9 mouse cellular contexts compared by ENCODE assay signal in genomic region chr8:92359833-92360082, GRCm38 (mm10). TPM values are rescaled to one million over a fixed set of nuclear protein-coding genes. Genes with fewer than 3 reads are reported as not detected.
A peak's percentile ranks its signal among the peaks of the same experiment; 100 is the strongest.
DNase-seq lines count a peak whose midpoint lies in the region; ATAC-seq and TF ChIP-seq lines count a peak whose summit lies in the region.
"Had no signal": no experiment of that assay in that cellular context is flagged by ENCODE, and none has a peak within 500 bp of the region (broad histone marks: within the 10 kb centered on the region; RNA-seq: fewer than 3 reads in every experiment).

No protein-coding gene starts in this region.

- H3K9ac ChIP-seq in ES-E14 (ENCODE audit: insufficient read depth, low read depth, low read length, poor library complexity, severe bottlenecking): no peak overlapping the region
- H3K9ac ChIP-seq in forebrain, postnatal 0 days: no peak overlapping the region
- H3K9ac ChIP-seq in limb, embryonic 15.5 days: peak overlapping the region; percentile 32
- H3K9ac ChIP-seq in neural tube, embryonic 12.5 days: peak overlapping the region; percentile 92

- no peaks in the 10 kb centered on the region for H3K9me3 ChIP-seq in heart, embryonic 10.5 days
- no peaks in the 10 kb centered on the region for H3K9me3 ChIP-seq in ES-E14 (ENCODE audit: control insufficient read depth, insufficient read depth, low read depth, low read length)
- no peaks in the 10 kb centered on the region for H3K9me3 ChIP-seq in forebrain, postnatal 0 days (ENCODE audit: low read length)
- no peaks in the 10 kb centered on the region for H3K9me3 ChIP-seq in limb, embryonic 15.5 days
- H3K9me3 ChIP-seq in neural tube, embryonic 12.5 days: no peaks in the 10 kb centered on the region

- in situ Hi-C loops in ES-E14 (cut with MboI; ENCODE audit: low sequenced_read_pairs in 2 of 2, unreplicated experiment in 2 of 2): loop anchor here (5.0 to 25.0 kb wide), 3 partner anchors 225 to 822 kb away; partner anchors contain the start of gene Irx3 (in 1 of the 2)

- no peak overlapping the region for H3K4me2 ChIP-seq in forebrain, postnatal 0 days (ENCODE audit: low read depth)
- peak overlapping the region; percentile 81 for H3K4me2 ChIP-seq in limb, embryonic 15.5 days
- H3K4me2 ChIP-seq in neural tube, embryonic 12.5 days (replicated peaks): peak overlapping the region; percentile 93

- H3K27ac ChIP-seq in heart, embryonic 10.5 days: peak overlapping the region; percentile 91
- H3K27ac ChIP-seq in ES-E14 (ENCODE audit: insufficient read depth, low read depth, low read length, poor library complexity, severe bottlenecking): no peak overlapping the region
- no peak overlapping the region for H3K27ac ChIP-seq in forebrain, postnatal 0 days (ENCODE audit: low read depth, low read length)
- peak overlapping the region; percentile 95 for H3K27ac ChIP-seq in limb, embryonic 15.5 days
- H3K27ac ChIP-seq in neural tube, embryonic 12.5 days: no peak overlapping the region

- DNase-seq in heart, embryonic 10.5 days (ENCODE audit: low spot score): no peak
- DNase-seq in heart, adult 8-10 months (ENCODE audit: low spot score): no peak
- no peak for DNase-seq in ES-E14 (ENCODE audit: low read depth, low spot score)
- peak; percentile 20 for DNase-seq in forebrain, postnatal 0 days
- DNase-seq in spleen, adult 12 weeks (ENCODE audit: low spot score): no peak
- no peak for DNase-seq in adrenal gland, adult 8-10 months

- peak; percentile 15; the same call in 1 of the 2 replicates for TF ChIP-seq CTCF in forebrain, postnatal 0 days (IDR thresholded peaks at IDR 0.05; ENCODE audit: low read depth)

- ATAC-seq in forebrain, postnatal 0 days: no peak
- ATAC-seq in limb, embryonic 15.5 days (ENCODE audit: insufficient number of reproducible peaks, low FRiP score, low TSS enrichment, low read depth): no peak
- no peak for ATAC-seq in neural tube, embryonic 12.5 days (ENCODE audit: low FRiP score, low read depth)

- peak overlapping the region; percentile 82 for H3K4me3 ChIP-seq in heart, embryonic 10.5 days
- peak overlapping the region; percentile 34 to 36; a peak in 2 of 4 replicates for H3K4me3 ChIP-seq in ES-E14 (ENCODE audit: insufficient read depth in 1 of 2, low read depth in 1 of 2, low read length in 2 of 2, poor library complexity in 1 of 2, severe bottlenecking in 1 of 2)
- no peak overlapping the region for H3K4me3 ChIP-seq in forebrain, postnatal 0 days (ENCODE audit: low read depth, low read length)
- H3K4me3 ChIP-seq in limb, embryonic 15.5 days: peak overlapping the region; percentile 78
- H3K4me3 ChIP-seq in neural tube, embryonic 12.5 days: peak overlapping the region; percentile 70

- peaks cover 15% of the 10 kb centered on the region; the same call in 1 of the 2 replicates for H3K36me3 ChIP-seq in heart, embryonic 10.5 days
- no peaks in the 10 kb centered on the region for H3K36me3 ChIP-seq in ES-E14 (ENCODE audit: control insufficient read depth, insufficient read depth, low read length, poor library complexity, severe bottlenecking)
- no peaks in the 10 kb centered on the region for H3K36me3 ChIP-seq in forebrain, postnatal 0 days (ENCODE audit: insufficient read depth)
- H3K36me3 ChIP-seq in limb, embryonic 15.5 days: no peaks in the 10 kb centered on the region
- H3K36me3 ChIP-seq in neural tube, embryonic 12.5 days: peaks cover 6% of the 10 kb centered on the region
- H3K36me3 ChIP-seq: G1E had no signal

- peaks cover 71% of the 10 kb centered on the region for H3K27me3 ChIP-seq in heart, embryonic 10.5 days (ENCODE audit: insufficient read depth, poor library complexity, severe bottlenecking)
- H3K27me3 ChIP-seq in forebrain, postnatal 0 days (ENCODE audit: insufficient read depth, low read length): peaks cover 67% of the 10 kb centered on the region
- peaks cover 77% of the 10 kb centered on the region for H3K27me3 ChIP-seq in limb, embryonic 15.5 days
- peaks cover 34% of the 10 kb centered on the region for H3K27me3 ChIP-seq in neural tube, embryonic 12.5 days (replicated peaks)

- H3K4me1 ChIP-seq in heart, embryonic 10.5 days: peaks cover 55% of the 10 kb centered on the region
- peaks cover 0 to 4% of the 10 kb centered on the region in 2 experiments; a peak in 2 of 4 replicates for H3K4me1 ChIP-seq in ES-E14 (ENCODE audit: control insufficient read depth in 2 of 2, insufficient read depth in 2 of 2, low read length in 2 of 2, poor library complexity in 1 of 2)
- H3K4me1 ChIP-seq in forebrain, postnatal 0 days (ENCODE audit: insufficient read depth): no peaks in the 10 kb centered on the region
- H3K4me1 ChIP-seq in limb, embryonic 15.5 days: peaks cover 59% of the 10 kb centered on the region
- peaks cover 63% of the 10 kb centered on the region for H3K4me1 ChIP-seq in neural tube, embryonic 12.5 days

- under 1% methylated on average over 21 of the region's 21 CpGs for WGBS in heart, embryonic 10.5 days
- WGBS in forebrain, postnatal 0 days: under 1% methylated on average over 21 of the region's 21 CpGs
- under 1% methylated on average over 21 of the region's 21 CpGs for WGBS in limb, embryonic 15.5 days
- under 1% methylated on average over 21 of the region's 21 CpGs for WGBS in neural tube, embryonic 12.5 days

TF ChIP-seq in ES-E14, 5 proteins besides CTCF, POLR2A, EP300 and RAD21:
- TF ChIP-seq ZNF384 (IDR thresholded peaks at IDR 0.05; ENCODE audit: low read depth, low read length) (no peak), CHD2 (IDR thresholded peaks at IDR 0.05; ENCODE audit: low read depth, low read length) (no peak), MAFK (IDR thresholded peaks at IDR 0.05; ENCODE audit: insufficient read depth, low read depth, low read length) (no peak), ZC3H11A (IDR thresholded peaks at IDR 0.05; ENCODE audit: borderline replicate concordance, low read depth, low read length) (no peak), HCFC1 (IDR thresholded peaks at IDR 0.05; ENCODE audit: borderline replicate concordance, insufficient read depth, low read length) (no peak)
TF ChIP-seq in ES-E14: peak in this region for 0.

RNA-seq across cellular contexts. Expression of gene Irx5, which starts 2.3 kb away (rescaled TPM):
- 13.2 and 13.7 TPM in 2 replicates for polyA plus RNA-seq in heart, embryonic 10.5 days (2016; fragmentation: Nextera tagmentation; extraction: Ambion mirVana)
- total RNA-seq in heart, adult 8-10 months (2022): 10 to 100 TPM in 3 of 4 experiments, 1 to 10 TPM in 1; 8.3 to 13.6 (median 10.7) TPM
- 0.69 and 1.5 TPM in 2 replicates for total RNA-seq in ES-E14 (2012; rRNA removed)
- 0.92 and 2.7 TPM in 2 replicates for total RNA-seq in forebrain, postnatal 0 days (2014; rRNA removed)
- polyA plus RNA-seq in forebrain, postnatal 0 days (2015; fragmentation: Nextera tagmentation; extraction: Ambion mirVana): 0.64 and 1.6 TPM in 2 replicates
- 23.6 and 29.9 TPM in 2 replicates for polyA plus RNA-seq in limb, embryonic 15.5 days (2015; fragmentation: Nextera tagmentation; extraction: Ambion mirVana)
- polyA plus RNA-seq in neural tube, embryonic 12.5 days (2016; fragmentation: Nextera tagmentation; extraction: Ambion mirVana): 18.7 and 21.0 TPM in 2 replicates
- total RNA-seq in adrenal gland, adult 8-10 months (2022): 1 to 10 TPM; 2.0 to 2.4 (median 2.3) TPM

Comparison
In these comparisons a context has a peak if more than half of its experiments do, and no peak if none do; other contexts are left out.
1. H3K27ac ChIP-seq: peak in heart, embryonic 10.5 days (single experiment) and limb, embryonic 15.5 days (single experiment); none in ES-E14 (single experiment), forebrain, postnatal 0 days (single experiment) and neural tube, embryonic 12.5 days (single experiment).
2. H3K9ac ChIP-seq: peak in limb, embryonic 15.5 days (single experiment) and neural tube, embryonic 12.5 days (single experiment); none in ES-E14 (single experiment) and forebrain, postnatal 0 days (single experiment).